Mouse (Mus musculus): ENCODE data around the gene Lrrc47. TPM values are rescaled to one million over a fixed set of nuclear protein-coding genes. Genes with fewer than 3 reads are reported as not detected.

Lrrc47 gene
- polyA plus RNA-seq (2016; fragmentation: Nextera tagmentation; extraction: Ambion mirVana): 36.1 and 38.9 TPM in 2 replicates

GRCm38 (mm10) chr4:154011646-154012089, at the start of gene Lrrc47:
TSS of gene Lrrc47 (plus strand) at chr4:154011731.
- H3K9ac ChIP-seq: peak within 1 kb of the TSS; percentile 98
- 0 out of 2 replicates have a peak within 1 kb of the TSS, but pooled peaks have one; percentile 5 for H3K27ac ChIP-seq
- no peaks in the 10 kb centered on the region for H3K9me3 ChIP-seq
- H3K27me3 ChIP-seq (replicated peaks): no peaks in the 10 kb centered on the region
- H3K36me3 ChIP-seq: peaks cover 30% of the 10 kb centered on the region
- peaks cover 21% of the 10 kb centered on the region for H3K4me1 ChIP-seq
- H3K4me3 ChIP-seq: peak within 1 kb of the TSS; percentile 100
- peak within 1 kb of the TSS; percentile 100 for H3K4me2 ChIP-seq (replicated peaks)
- under 1% methylated on average over 55 of the region's 59 CpGs for WGBS
- peak; percentile 94 for ATAC-seq (ENCODE audit: low FRiP score, low read depth)

GRCm38 (mm10) chr4:153962631-153963030, 48.9 kb upstream of the Lrrc47 start:
- Histone ChIP-seq H3K9ac (no peak overlapping the region), H3K27me3 (replicated peaks) (no peaks in the 10 kb centered on the region), H3K27ac (no peak overlapping the region), H3K4me1 (peaks cover 12% of the 10 kb centered on the region), H3K4me3 (no peak overlapping the region), H3K36me3 (peaks cover 68% of the 10 kb centered on the region), H3K4me2 (replicated peaks) (no peak overlapping the region), H3K9me3 (no peaks in the 10 kb centered on the region)
- ATAC-seq (ENCODE audit: low FRiP score, low read depth): no peak
- 88% methylated on average over 7 of the region's 7 CpGs for WGBS

- H3K4me1 ChIP-seq: no peaks in the 10 kb centered on the region
- peaks cover 77% of the 10 kb centered on the region for H3K36me3 ChIP-seq
- no peaks in the 10 kb centered on the region for H3K9me3 ChIP-seq
- WGBS: 89% methylated on average over 5 of the region's 5 CpGs
- H3K27me3 ChIP-seq (replicated peaks): no peaks in the 10 kb centered on the region
- H3K9ac ChIP-seq: no peak overlapping the region
- no peak overlapping the region for H3K4me3 ChIP-seq
- H3K4me2 ChIP-seq (replicated peaks): no peak overlapping the region
- no peak for ATAC-seq (ENCODE audit: low FRiP score, low read depth)
- no peak overlapping the region for H3K27ac ChIP-seq
Measured at GRCm38 (mm10) chr4:153966651-153967050, 44.9 kb upstream of the Lrrc47 start.

GRCm38 (mm10) chr4:153967556-153967955, 44.0 kb upstream of the Lrrc47 start:
- ATAC-seq (ENCODE audit: low FRiP score, low read depth): no peak
- Histone ChIP-seq H3K27me3 (replicated peaks) (no peaks in the 10 kb centered on the region), H3K36me3 (peaks cover 70% of the 10 kb centered on the region), H3K9ac (no peak overlapping the region), H3K4me3 (no peak overlapping the region), H3K9me3 (no peaks in the 10 kb centered on the region), H3K4me2 (replicated peaks) (no peak overlapping the region), H3K27ac (no peak overlapping the region), H3K4me1 (no peaks in the 10 kb centered on the region)
- WGBS: 86% methylated on average over 2 of the region's 2 CpGs

GRCm38 (mm10) chr4:153968063-153968462, 43.5 kb upstream of the Lrrc47 start:
- 81% methylated on average over 2 of the region's 2 CpGs for WGBS
- Histone ChIP-seq H3K9me3 (no peaks in the 10 kb centered on the region), H3K9ac (no peak overlapping the region), H3K36me3 (peaks cover 65% of the 10 kb centered on the region), H3K4me1 (no peaks in the 10 kb centered on the region), H3K27ac (no peak overlapping the region), H3K4me2 (replicated peaks) (no peak overlapping the region), H3K27me3 (replicated peaks) (no peaks in the 10 kb centered on the region), H3K4me3 (no peak overlapping the region)
- no peak for ATAC-seq (ENCODE audit: low FRiP score, low read depth)

GRCm38 (mm10) chr4:153974431-153975291, 36.9 kb upstream of the Lrrc47 start, which contains the start of the genes Dffb and Cep104:
TSS of gene Dffb (minus strand) at chr4:153975126.
TSS of gene Cep104 (plus strand) at chr4:153975194.
- Histone ChIP-seq H3K4me2 (replicated peaks) (peak within 1 kb of the TSS; percentile 71), H3K27ac (peak within 1 kb of the TSS; percentile 32; the same call in 1 of the 2 replicates), H3K27me3 (replicated peaks) (no peaks in the 10 kb centered on the region), H3K4me1 (peaks cover 22% of the 10 kb centered on the region), H3K9ac (peak within 1 kb of the TSS; percentile 84), H3K4me3 (peak within 1 kb of the TSS; percentile 90), H3K36me3 (peaks cover 32% of the 10 kb centered on the region), H3K9me3 (no peaks in the 10 kb centered on the region)
- peak; percentile 98 for ATAC-seq (ENCODE audit: low FRiP score, low read depth)
- WGBS: 1% methylated on average over 68 of the region's 68 CpGs

- Histone ChIP-seq H3K4me2 (replicated peaks) (peak overlapping the region; percentile 71), H3K4me3 (peak overlapping the region; percentile 90), H3K36me3 (peaks cover 32% of the 10 kb centered on the region), H3K27ac (peak overlapping the region; percentile 32; the same call in 1 of the 2 replicates), H3K4me1 (peaks cover 22% of the 10 kb centered on the region), H3K9me3 (no peaks in the 10 kb centered on the region), H3K27me3 (replicated peaks) (no peaks in the 10 kb centered on the region), H3K9ac (peak overlapping the region; percentile 84)
- ATAC-seq (ENCODE audit: low FRiP score, low read depth): peak; percentile 63
- under 1% methylated on average over 33 of the region's 33 CpGs for WGBS
Measured at GRCm38 (mm10) chr4:153975292-153975662, 36.3 kb upstream of the Lrrc47 start.

- peaks cover 22% of the 10 kb centered on the region for H3K4me1 ChIP-seq
- H3K27me3 ChIP-seq (replicated peaks): no peaks in the 10 kb centered on the region
- ATAC-seq (ENCODE audit: low FRiP score, low read depth): no peak
- H3K4me2 ChIP-seq (replicated peaks): peak overlapping the region; percentile 71
- WGBS: 40% methylated on average over 6 of the region's 6 CpGs
- no peak overlapping the region for H3K27ac ChIP-seq
- peak overlapping the region; percentile 84 for H3K9ac ChIP-seq
- H3K4me3 ChIP-seq: peak overlapping the region; percentile 90
- H3K36me3 ChIP-seq: peaks cover 32% of the 10 kb centered on the region
- no peaks in the 10 kb centered on the region for H3K9me3 ChIP-seq
Measured at GRCm38 (mm10) chr4:153975768-153976167, 35.8 kb upstream of the Lrrc47 start.

- no peaks in the 10 kb centered on the region for H3K27me3 ChIP-seq (replicated peaks)
- no peak overlapping the region for H3K9ac ChIP-seq
- no peak for ATAC-seq (ENCODE audit: low FRiP score, low read depth)
- peaks cover 14% of the 10 kb centered on the region for H3K4me1 ChIP-seq
- no peaks in the 10 kb centered on the region for H3K9me3 ChIP-seq
- H3K36me3 ChIP-seq: peaks cover 55% of the 10 kb centered on the region
- 96% methylated on average over 10 of the region's 10 CpGs for WGBS
- H3K27ac ChIP-seq: no peak overlapping the region
- no peak overlapping the region for H3K4me2 ChIP-seq (replicated peaks)
- H3K4me3 ChIP-seq: no peak overlapping the region
Measured at GRCm38 (mm10) chr4:153979243-153979642, 32.3 kb upstream of the Lrrc47 start.

GRCm38 (mm10) chr4:153980470-153980869, 31.1 kb upstream of the Lrrc47 start:
- H3K4me3 ChIP-seq: no peak overlapping the region
- no peak overlapping the region for H3K9ac ChIP-seq
- no peaks in the 10 kb centered on the region for H3K27me3 ChIP-seq (replicated peaks)
- H3K36me3 ChIP-seq: peaks cover 67% of the 10 kb centered on the region
- H3K9me3 ChIP-seq: no peaks in the 10 kb centered on the region
- H3K4me2 ChIP-seq (replicated peaks): no peak overlapping the region
- WGBS: 93% methylated on average over 11 of the region's 11 CpGs
- H3K27ac ChIP-seq: no peak overlapping the region
- peaks cover 13% of the 10 kb centered on the region for H3K4me1 ChIP-seq
- ATAC-seq (ENCODE audit: low FRiP score, low read depth): no peak

GRCm38 (mm10) chr4:153992715-153993114, 18.8 kb upstream of the Lrrc47 start:
- no peaks in the 10 kb centered on the region for H3K27me3 ChIP-seq (replicated peaks)
- no peak overlapping the region for H3K4me2 ChIP-seq (replicated peaks)
- no peak for ATAC-seq (ENCODE audit: low FRiP score, low read depth)
- H3K36me3 ChIP-seq: peaks cover 94% of the 10 kb centered on the region
- no peak overlapping the region for H3K4me3 ChIP-seq
- 94% methylated on average over 10 of the region's 10 CpGs for WGBS
- no peaks in the 10 kb centered on the region for H3K4me1 ChIP-seq
- no peaks in the 10 kb centered on the region for H3K9me3 ChIP-seq
- no peak overlapping the region for H3K9ac ChIP-seq
- H3K27ac ChIP-seq: no peak overlapping the region

GRCm38 (mm10) chr4:153993505-153993904, 18.0 kb upstream of the Lrrc47 start:
- no peak overlapping the region for H3K4me3 ChIP-seq
- H3K4me1 ChIP-seq: no peaks in the 10 kb centered on the region
- no peak overlapping the region for H3K4me2 ChIP-seq (replicated peaks)
- no peaks in the 10 kb centered on the region for H3K9me3 ChIP-seq
- ATAC-seq (ENCODE audit: low FRiP score, low read depth): no peak
- WGBS: 91% methylated on average over 8 of the region's 8 CpGs
- no peak overlapping the region for H3K9ac ChIP-seq
- no peak overlapping the region for H3K27ac ChIP-seq
- H3K36me3 ChIP-seq: peaks cover 94% of the 10 kb centered on the region
- no peaks in the 10 kb centered on the region for H3K27me3 ChIP-seq (replicated peaks)

Measured in neural tube, embryonic 12.5 days (tissue).